Mouse (Mus musculus) testis, adult 2 months (tissue): ENCODE results near the gene Ltf. TPM values are rescaled to one million over a fixed set of nuclear protein-coding genes. Genes with fewer than 3 reads are reported as not detected.

Source experiments
- H3K27ac ChIP-seq: fragments of 200-500 bp; 2 replicates; pipeline ENCODE4 v1.5.1; 2012; ENCODE audit warnings: low read depth, low read length; ENCODE audit not compliant: control insufficient read depth, insufficient read depth
- H3K27me3 ChIP-seq: fragments of 200-500 bp; 2 replicates; pipeline ENCODE4 v1.6.1; 2012; ENCODE audit warnings: mild to moderate bottlenecking, low read length, moderate library complexity; ENCODE audit not compliant: control insufficient read depth, insufficient read depth
- H3K36me3 ChIP-seq: fragments of 200-500 bp; 2 replicates; pipeline ENCODE4 v1.6.1; 2012; ENCODE audit warnings: mild to moderate bottlenecking, low read length; ENCODE audit not compliant: control insufficient read depth, insufficient read depth
- H3K4me1 ChIP-seq: fragments of 200-500 bp; 2 replicates; pipeline ENCODE4 v1.6.1; 2012; ENCODE audit warnings: low read length; ENCODE audit not compliant: control insufficient read depth, insufficient read depth
- H3K4me3 ChIP-seq: fragments of 200-500 bp; 2 replicates; pipeline ENCODE4 v1.5.1; 2012; ENCODE audit warnings: low read depth, mild to moderate bottlenecking, low read length, moderate library complexity, mixed read lengths; ENCODE audit not compliant: control insufficient read depth
- CTCF ChIP-seq: fragments of 200-500 bp; IDR thresholded peaks from 2 replicates; pipeline ENCODE4 v1.5.1; 2012; ENCODE audit warnings: low read depth, mild to moderate bottlenecking, inconsistent platforms, low read length, moderate library complexity; ENCODE audit not compliant: control insufficient read depth, insufficient read depth, insufficient replicate concordance
- POLR2A ChIP-seq: fragments of 200-500 bp; IDR thresholded peaks from 2 replicates; pipeline ENCODE4 v1.6.1; 2012; ENCODE audit warnings: low read depth, mild to moderate bottlenecking, inconsistent platforms, low read length, moderate library complexity; ENCODE audit not compliant: control insufficient read depth
- polyA plus RNA-seq: library from polyadenylated mRNA; depleted of rRNA; stranded (reverse); fragments of >200 nt; gene quantifications from 2 replicates; pipeline ENCODE4 v1.2.3, GENCODE M21; 2012

Gene Ltf
- polyA plus RNA-seq, 1 experiment = not detected

- no peaks in the 10 kb centered on the region for H3K36me3 ChIP-seq
- no peak for TF ChIP-seq CTCF
- H3K4me1 ChIP-seq = no peaks in the 10 kb centered on the region
- no peak overlapping the region for H3K27ac ChIP-seq
- no peaks in the 10 kb centered on the region for H3K27me3 ChIP-seq
- H3K4me3 ChIP-seq = no peak overlapping the region
These were observed 29.9 kb upstream of the Ltf start for GRCm38 (mm10) chr9:110989141-110989540.

GRCm38 (mm10) chr9:110989543-110989942 is 29.5 kb upstream of the Ltf start:
- H3K36me3 ChIP-seq = no peaks in the 10 kb centered on the region
- H3K4me3 ChIP-seq = no peak overlapping the region
- H3K27ac ChIP-seq = no peak overlapping the region
- no peaks in the 10 kb centered on the region; the same call in 1 of the 2 replicates for H3K4me1 ChIP-seq
- no peak for TF ChIP-seq CTCF
- H3K27me3 ChIP-seq = no peaks in the 10 kb centered on the region

- TF ChIP-seq CTCF = no peak
- Histone ChIP-seq H3K4me1 (no peaks in the 10 kb centered on the region; the same call in none of the 2 replicates), H3K27ac (no peak within 1 kb of the TSS), H3K27me3 (no peaks in the 10 kb centered on the region), H3K36me3 (no peaks in the 10 kb centered on the region), H3K4me3 (no peak within 1 kb of the TSS)
These were observed 28.9 kb upstream of the Ltf start, which contains the start of gene Rtp3 for GRCm38 (mm10) chr9:110990204-110990603. Gene Rtp3 (minus strand): TSS chr9:110990583.

- Histone ChIP-seq H3K4me3 (no peak overlapping the region), H3K27ac (no peak overlapping the region), H3K36me3 (no peaks in the 10 kb centered on the region), H3K4me1 (peaks cover 7% of the 10 kb centered on the region), H3K27me3 (no peaks in the 10 kb centered on the region)
- TF ChIP-seq CTCF = no peak
- TF ChIP-seq POLR2A = no peak
These were observed 25.8 kb upstream of the Ltf start for GRCm38 (mm10) chr9:110993281-110993709.

GRCm38 (mm10) chr9:110994716-110995172 is 24.3 kb upstream of the Ltf start:
- Histone ChIP-seq H3K27me3 (no peaks in the 10 kb centered on the region), H3K27ac (peak overlapping the region; percentile 82), H3K36me3 (no peaks in the 10 kb centered on the region), H3K4me3 (peak overlapping the region; percentile 92), H3K4me1 (peaks cover 7% of the 10 kb centered on the region)
- TF ChIP-seq CTCF = no peak
- peak; percentile 92 for TF ChIP-seq POLR2A

- TF ChIP-seq CTCF (peak; percentile 95), POLR2A (no peak)
- H3K4me3 ChIP-seq = no peak overlapping the region
- no peak overlapping the region for H3K27ac ChIP-seq
- peaks cover 7% of the 10 kb centered on the region for H3K4me1 ChIP-seq
- no peaks in the 10 kb centered on the region for H3K36me3 ChIP-seq
- H3K27me3 ChIP-seq = no peaks in the 10 kb centered on the region
These were observed 21.8 kb upstream of the Ltf start for GRCm38 (mm10) chr9:110997245-110997644.

- H3K27ac ChIP-seq = no peak overlapping the region
- H3K4me3 ChIP-seq = no peak overlapping the region
- H3K36me3 ChIP-seq = no peaks in the 10 kb centered on the region
- no peak for TF ChIP-seq POLR2A
- no peak for TF ChIP-seq CTCF
- no peaks in the 10 kb centered on the region for H3K27me3 ChIP-seq
- H3K4me1 ChIP-seq = peaks cover 7% of the 10 kb centered on the region
These were observed 20.0 kb upstream of the Ltf start for GRCm38 (mm10) chr9:110999056-110999455.

- Histone ChIP-seq H3K27me3 (no peaks in the 10 kb centered on the region), H3K36me3 (no peaks in the 10 kb centered on the region), H3K4me3 (no peak overlapping the region), H3K4me1 (peaks cover 7% of the 10 kb centered on the region), H3K27ac (no peak overlapping the region)
- TF ChIP-seq POLR2A (no peak), CTCF (no peak)
These were observed 19.2 kb upstream of the Ltf start for GRCm38 (mm10) chr9:110999856-111000255.
